Mouse (Mus musculus): Measurements from ENCODE around the gene Tvp23b. TPM values are rescaled to one million over a fixed set of nuclear protein-coding genes. Genes with fewer than 3 reads are reported as not detected.

Gene Tvp23b
- polyA plus RNA-seq, 1 experiment from 2014 or later: 43.7 TPM

DNA sequence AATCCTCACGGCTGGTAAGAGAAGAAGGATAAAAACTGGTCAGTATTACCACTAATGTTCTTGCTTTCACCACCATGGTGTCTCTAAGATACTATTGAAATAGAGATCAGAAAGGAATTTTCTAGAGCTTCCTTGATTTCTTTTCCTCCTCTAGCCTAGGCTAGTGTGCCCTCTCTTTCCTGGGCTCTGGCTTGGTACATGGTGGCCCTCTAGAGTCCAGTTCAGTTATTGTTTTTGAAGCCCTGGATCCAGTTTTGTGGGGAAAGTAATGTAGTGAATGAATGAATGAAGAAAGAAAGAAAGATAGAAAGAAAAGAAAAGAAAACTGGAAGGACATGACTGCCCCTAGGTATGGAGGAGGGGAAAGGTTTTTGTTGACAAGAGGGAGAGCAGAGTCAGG lies 28.1 kb upstream of the Tvp23b start:
- Histone ChIP-seq H3K27ac (replicated peaks; ENCODE audit: low read depth, low read length) (no peak overlapping the region), H3K4me2 (ENCODE audit: low read depth, severe bottlenecking) (no peak overlapping the region), H3K9me3 (ENCODE audit: control insufficient read depth, low read length) (no peaks in the 10 kb centered on the region), H3K36me3 (ENCODE audit: control insufficient read depth, insufficient read depth, low read length) (no peaks in the 10 kb centered on the region), H3K4me3 (ENCODE audit: low read depth, low read length) (no peak overlapping the region), H3K27me3 (ENCODE audit: control insufficient read depth, insufficient read depth, low read length) (no peaks in the 10 kb centered on the region), H3K9ac (ENCODE audit: low read length) (no peak overlapping the region), H3K4me1 (ENCODE audit: control insufficient read depth, insufficient read depth, low read length) (peaks cover 9% of the 10 kb centered on the region; the same call in 1 of the 2 replicates)
- WGBS: 85% methylated on average over 1 of the region's 1 CpGs
- DNase-seq (ENCODE audit: low spot score) (no peak), ATAC-seq (ENCODE audit: insufficient number of reproducible peaks, low FRiP score, low TSS enrichment, low read depth) (no peak)

GRCm38 (mm10) chr11:62853334-62853733 lies 25.9 kb upstream of the Tvp23b start:
- Histone ChIP-seq H3K4me1 (ENCODE audit: control insufficient read depth, insufficient read depth, low read length) (no peaks in the 10 kb centered on the region), H3K4me2 (ENCODE audit: low read depth, severe bottlenecking) (no peak overlapping the region), H3K27ac (replicated peaks; ENCODE audit: low read depth, low read length) (no peak overlapping the region), H3K9ac (ENCODE audit: low read length) (no peak overlapping the region), H3K9me3 (ENCODE audit: control insufficient read depth, low read length) (no peaks in the 10 kb centered on the region), H3K36me3 (ENCODE audit: control insufficient read depth, insufficient read depth, low read length) (no peaks in the 10 kb centered on the region), H3K4me3 (ENCODE audit: low read depth, low read length) (no peak overlapping the region), H3K27me3 (ENCODE audit: control insufficient read depth, insufficient read depth, low read length) (no peaks in the 10 kb centered on the region)
- DNase-seq (ENCODE audit: low spot score) (no peak), ATAC-seq (ENCODE audit: insufficient number of reproducible peaks, low FRiP score, low TSS enrichment, low read depth) (no peak)
- 89% methylated on average over 6 of the region's 6 CpGs for WGBS

- no peak overlapping the region for H3K9ac ChIP-seq (ENCODE audit: low read length)
- no peaks in the 10 kb centered on the region for H3K27me3 ChIP-seq (ENCODE audit: control insufficient read depth, insufficient read depth, low read length)
- DNase-seq (ENCODE audit: low spot score): no peak
- no peak overlapping the region for H3K4me2 ChIP-seq (ENCODE audit: low read depth, severe bottlenecking)
- 71% methylated on average over 4 of the region's 4 CpGs for WGBS
- H3K4me3 ChIP-seq (ENCODE audit: low read depth, low read length): no peak overlapping the region
- no peaks in the 10 kb centered on the region for H3K4me1 ChIP-seq (ENCODE audit: control insufficient read depth, insufficient read depth, low read length)
- H3K9me3 ChIP-seq (ENCODE audit: control insufficient read depth, low read length): no peaks in the 10 kb centered on the region
- no peak for ATAC-seq (ENCODE audit: insufficient number of reproducible peaks, low FRiP score, low TSS enrichment, low read depth)
- no peak overlapping the region for H3K27ac ChIP-seq (replicated peaks; ENCODE audit: low read depth, low read length)
- H3K36me3 ChIP-seq (ENCODE audit: control insufficient read depth, insufficient read depth, low read length): no peaks in the 10 kb centered on the region
These were observed 13.7 kb upstream of the Tvp23b start for GRCm38 (mm10) chr11:62865562-62865961.

- Histone ChIP-seq H3K9ac (ENCODE audit: low read length) (no peak overlapping the region), H3K27ac (replicated peaks; ENCODE audit: low read depth, low read length) (no peak overlapping the region), H3K4me3 (ENCODE audit: low read depth, low read length) (no peak overlapping the region), H3K4me1 (ENCODE audit: control insufficient read depth, insufficient read depth, low read length) (no peaks in the 10 kb centered on the region), H3K9me3 (ENCODE audit: control insufficient read depth, low read length) (no peaks in the 10 kb centered on the region), H3K27me3 (ENCODE audit: control insufficient read depth, insufficient read depth, low read length) (no peaks in the 10 kb centered on the region), H3K4me2 (ENCODE audit: low read depth, severe bottlenecking) (no peak overlapping the region), H3K36me3 (ENCODE audit: control insufficient read depth, insufficient read depth, low read length) (no peaks in the 10 kb centered on the region)
- no peak for ATAC-seq (ENCODE audit: insufficient number of reproducible peaks, low FRiP score, low TSS enrichment, low read depth)
- 85% methylated on average over 7 of the region's 7 CpGs for WGBS
- DNase-seq (ENCODE audit: low spot score): no peak
These were observed 12.6 kb upstream of the Tvp23b start for GRCm38 (mm10) chr11:62866685-62867084.

- WGBS: 71% methylated on average over 5 of the region's 5 CpGs
- no peaks in the 10 kb centered on the region for H3K36me3 ChIP-seq (ENCODE audit: control insufficient read depth, insufficient read depth, low read length)
- no peak for ATAC-seq (ENCODE audit: insufficient number of reproducible peaks, low FRiP score, low TSS enrichment, low read depth)
- DNase-seq (ENCODE audit: low spot score): no peak
- no peak overlapping the region for H3K27ac ChIP-seq (replicated peaks; ENCODE audit: low read depth, low read length)
- H3K4me1 ChIP-seq (ENCODE audit: control insufficient read depth, insufficient read depth, low read length): no peaks in the 10 kb centered on the region
- H3K4me2 ChIP-seq (ENCODE audit: low read depth, severe bottlenecking): no peak overlapping the region
- H3K9me3 ChIP-seq (ENCODE audit: control insufficient read depth, low read length): no peaks in the 10 kb centered on the region
- H3K27me3 ChIP-seq (ENCODE audit: control insufficient read depth, insufficient read depth, low read length): no peaks in the 10 kb centered on the region
- H3K9ac ChIP-seq (ENCODE audit: low read length): no peak overlapping the region
- no peak overlapping the region for H3K4me3 ChIP-seq (ENCODE audit: low read depth, low read length)
These were observed 10.1 kb upstream of the Tvp23b start for GRCm38 (mm10) chr11:62869201-62869600.

GRCm38 (mm10) chr11:62869715-62870371 lies 9.4 kb upstream of the Tvp23b start:
- no peaks in the 10 kb centered on the region for H3K36me3 ChIP-seq (ENCODE audit: control insufficient read depth, insufficient read depth, low read length)
- H3K4me2 ChIP-seq (ENCODE audit: low read depth, severe bottlenecking): no peak overlapping the region
- H3K9me3 ChIP-seq (ENCODE audit: control insufficient read depth, low read length): no peaks in the 10 kb centered on the region
- 87% methylated on average over 8 of the region's 8 CpGs for WGBS
- H3K27ac ChIP-seq (replicated peaks; ENCODE audit: low read depth, low read length): no peak overlapping the region
- no peaks in the 10 kb centered on the region for H3K27me3 ChIP-seq (ENCODE audit: control insufficient read depth, insufficient read depth, low read length)
- H3K4me1 ChIP-seq (ENCODE audit: control insufficient read depth, insufficient read depth, low read length): no peaks in the 10 kb centered on the region
- no peak overlapping the region for H3K9ac ChIP-seq (ENCODE audit: low read length)
- H3K4me3 ChIP-seq (ENCODE audit: low read depth, low read length): no peak overlapping the region
- ATAC-seq (ENCODE audit: insufficient number of reproducible peaks, low FRiP score, low TSS enrichment, low read depth) (no peak), DNase-seq (ENCODE audit: low spot score) (no peak)

DNA sequence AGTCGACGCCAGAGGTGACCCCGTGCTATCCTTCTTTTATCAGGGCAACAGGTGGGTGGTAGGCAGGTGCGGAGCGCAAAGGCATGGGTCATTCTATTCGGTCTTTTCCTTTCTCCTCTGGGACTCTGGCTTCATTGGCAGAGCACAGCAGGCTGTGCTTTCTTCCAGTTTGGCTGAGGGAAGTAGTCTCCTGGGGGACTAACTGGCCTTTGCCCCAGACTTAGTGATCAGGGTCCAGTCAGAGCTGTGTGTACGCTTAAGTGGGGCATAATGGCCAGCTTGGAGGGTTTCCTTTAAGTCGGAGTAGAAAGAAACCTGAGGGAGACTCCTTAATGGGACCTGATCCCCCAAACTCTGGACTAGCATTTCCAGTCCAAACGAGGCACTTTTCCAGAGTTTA lies 5.8 kb upstream of the Tvp23b start:
- Histone ChIP-seq H3K9me3 (ENCODE audit: control insufficient read depth, low read length) (no peaks in the 10 kb centered on the region), H3K27ac (replicated peaks; ENCODE audit: low read depth, low read length) (no peak overlapping the region), H3K4me1 (ENCODE audit: control insufficient read depth, insufficient read depth, low read length) (no peaks in the 10 kb centered on the region), H3K27me3 (ENCODE audit: control insufficient read depth, insufficient read depth, low read length) (no peaks in the 10 kb centered on the region), H3K36me3 (ENCODE audit: control insufficient read depth, insufficient read depth, low read length) (no peaks in the 10 kb centered on the region), H3K9ac (ENCODE audit: low read length) (no peak overlapping the region), H3K4me2 (ENCODE audit: low read depth, severe bottlenecking) (no peak overlapping the region), H3K4me3 (ENCODE audit: low read depth, low read length) (no peak overlapping the region)
- 77% methylated on average over 9 of the region's 9 CpGs for WGBS
- ATAC-seq (ENCODE audit: insufficient number of reproducible peaks, low FRiP score, low TSS enrichment, low read depth) (no peak), DNase-seq (ENCODE audit: low spot score) (no peak)

DNA sequence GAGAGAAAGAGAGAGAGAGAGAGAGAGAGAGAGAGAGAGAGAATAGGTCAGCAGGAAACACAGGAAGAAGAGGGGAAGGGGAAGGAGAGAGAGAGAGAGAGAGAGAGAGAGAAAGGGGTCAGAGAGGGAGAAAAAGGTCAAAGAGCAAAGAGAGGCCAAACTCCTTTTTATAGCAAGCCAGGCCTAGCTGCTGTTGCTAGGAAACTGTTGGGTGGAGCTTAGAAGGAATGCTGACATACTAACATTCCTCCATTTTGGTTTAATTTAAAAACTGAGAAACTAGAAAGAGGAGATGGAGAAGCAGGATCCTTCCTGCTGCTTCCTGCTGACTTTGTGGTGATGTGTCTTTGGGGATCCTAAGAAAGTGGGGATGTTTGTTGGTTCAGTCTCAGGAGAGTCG lies 3.6 kb upstream of the Tvp23b start:
- H3K4me2 ChIP-seq (ENCODE audit: low read depth, severe bottlenecking): no peak overlapping the region
- no peaks in the 10 kb centered on the region for H3K27me3 ChIP-seq (ENCODE audit: control insufficient read depth, insufficient read depth, low read length)
- H3K9me3 ChIP-seq (ENCODE audit: control insufficient read depth, low read length): no peaks in the 10 kb centered on the region
- H3K4me3 ChIP-seq (ENCODE audit: low read depth, low read length): no peak overlapping the region
- H3K9ac ChIP-seq (ENCODE audit: low read length): no peak overlapping the region
- no peak for DNase-seq (ENCODE audit: low spot score)
- WGBS: 92% methylated on average over 1 of the region's 1 CpGs
- no peaks in the 10 kb centered on the region for H3K4me1 ChIP-seq (ENCODE audit: control insufficient read depth, insufficient read depth, low read length)
- no peaks in the 10 kb centered on the region for H3K36me3 ChIP-seq (ENCODE audit: control insufficient read depth, insufficient read depth, low read length)
- no peak for ATAC-seq (ENCODE audit: insufficient number of reproducible peaks, low FRiP score, low TSS enrichment, low read depth)
- H3K27ac ChIP-seq (replicated peaks; ENCODE audit: low read depth, low read length): no peak overlapping the region

- no peak overlapping the region for H3K4me2 ChIP-seq (ENCODE audit: low read depth, severe bottlenecking)
- WGBS: 83% methylated on average over 4 of the region's 4 CpGs
- H3K27me3 ChIP-seq (ENCODE audit: control insufficient read depth, insufficient read depth, low read length): no peaks in the 10 kb centered on the region
- H3K4me3 ChIP-seq (ENCODE audit: low read depth, low read length): no peak overlapping the region
- no peaks in the 10 kb centered on the region for H3K4me1 ChIP-seq (ENCODE audit: control insufficient read depth, insufficient read depth, low read length)
- H3K27ac ChIP-seq (replicated peaks; ENCODE audit: low read depth, low read length): no peak overlapping the region
- DNase-seq (ENCODE audit: low spot score): no peak
- H3K36me3 ChIP-seq (ENCODE audit: control insufficient read depth, insufficient read depth, low read length): no peaks in the 10 kb centered on the region
- H3K9me3 ChIP-seq (ENCODE audit: control insufficient read depth, low read length): no peaks in the 10 kb centered on the region
- H3K9ac ChIP-seq (ENCODE audit: low read length): no peak overlapping the region
- ATAC-seq (ENCODE audit: insufficient number of reproducible peaks, low FRiP score, low TSS enrichment, low read depth): no peak
These were observed 2.8 kb upstream of the Tvp23b start for GRCm38 (mm10) chr11:62876445-62876844.
